Mouse (Mus musculus): ENCODE results near the gene Fgfr2.

Gene Fgfr2

DNA sequence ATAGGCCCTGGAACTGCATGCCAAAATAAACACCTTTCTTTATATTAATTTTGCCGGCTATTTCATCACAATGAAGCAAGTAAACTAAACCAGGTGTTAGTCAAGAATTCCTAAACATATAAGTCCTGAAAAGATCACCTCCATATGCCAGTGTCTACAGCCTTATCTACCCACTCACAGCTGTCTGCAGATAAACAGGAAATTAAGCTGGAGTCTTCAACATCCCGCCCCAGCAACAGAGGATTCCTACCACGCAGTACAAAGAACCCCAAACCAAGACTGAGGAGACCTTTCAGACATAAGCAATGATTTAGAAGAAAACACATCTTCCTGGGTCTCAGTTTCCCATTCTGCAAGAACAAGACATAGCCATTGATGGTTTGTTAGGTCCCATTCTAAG, 235.1 kb downstream of the Fgfr2 start:
- DNase-seq (ENCODE audit: low spot score): no peak

DNA sequence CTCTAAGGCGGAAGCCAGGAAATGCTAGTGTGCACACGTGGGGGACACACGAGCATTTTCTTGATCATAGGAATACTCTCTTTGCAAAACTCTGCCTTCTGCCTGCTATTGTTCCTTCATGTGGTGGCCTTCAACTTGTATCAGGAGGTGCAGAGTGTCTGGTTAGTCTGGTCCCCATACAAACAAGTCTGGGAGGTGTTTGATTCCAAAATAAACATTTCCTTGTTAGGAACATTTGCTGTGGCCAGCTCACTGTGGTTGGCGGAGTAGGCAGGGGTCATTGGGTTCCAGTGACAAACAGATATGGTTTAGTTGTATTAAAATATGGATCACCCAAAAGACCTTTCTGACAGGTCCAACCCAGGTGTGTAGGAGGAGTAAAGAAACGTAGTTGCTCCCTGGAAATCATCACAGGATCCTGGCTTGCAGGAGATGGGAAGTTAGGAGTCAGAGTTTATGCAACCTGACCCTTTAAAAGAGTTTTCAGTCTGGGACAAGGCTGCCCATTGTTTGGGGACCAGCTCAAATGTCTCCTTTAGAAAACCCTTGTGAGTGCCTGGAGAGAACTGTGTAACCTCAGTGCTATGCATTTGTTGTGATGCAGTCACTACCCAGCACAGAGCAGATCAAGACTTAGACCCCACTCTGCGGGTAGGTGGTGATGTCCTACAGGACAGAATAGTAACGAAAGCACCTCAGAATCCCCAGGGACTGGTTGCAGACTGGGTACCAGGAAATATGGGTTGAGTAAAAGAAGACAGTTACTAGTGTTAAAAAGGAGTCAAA, 235.9 kb downstream of the Fgfr2 start:
- no peak for DNase-seq (ENCODE audit: low spot score)

DNA sequence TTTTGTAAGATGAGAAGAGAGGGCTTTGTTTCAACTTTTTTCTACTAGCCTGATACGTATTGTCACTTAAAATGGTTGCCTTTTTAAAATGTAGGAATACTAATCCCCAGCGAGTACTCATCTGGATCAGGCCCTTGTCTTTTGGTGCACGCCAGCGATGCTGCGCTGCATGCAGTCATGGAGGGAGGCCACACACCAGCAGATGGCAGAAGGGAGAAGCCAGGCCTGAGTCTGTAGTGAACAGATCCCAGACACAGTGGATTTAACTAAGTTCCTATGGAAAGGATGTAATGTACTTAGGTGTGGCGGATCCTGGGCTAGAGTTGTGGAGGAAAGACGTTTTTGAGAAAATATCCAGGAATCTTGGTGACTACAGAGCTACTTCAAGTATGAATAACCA, 239.1 kb downstream of the Fgfr2 start:
- DNase-seq (ENCODE audit: low spot score): no peak

DNA sequence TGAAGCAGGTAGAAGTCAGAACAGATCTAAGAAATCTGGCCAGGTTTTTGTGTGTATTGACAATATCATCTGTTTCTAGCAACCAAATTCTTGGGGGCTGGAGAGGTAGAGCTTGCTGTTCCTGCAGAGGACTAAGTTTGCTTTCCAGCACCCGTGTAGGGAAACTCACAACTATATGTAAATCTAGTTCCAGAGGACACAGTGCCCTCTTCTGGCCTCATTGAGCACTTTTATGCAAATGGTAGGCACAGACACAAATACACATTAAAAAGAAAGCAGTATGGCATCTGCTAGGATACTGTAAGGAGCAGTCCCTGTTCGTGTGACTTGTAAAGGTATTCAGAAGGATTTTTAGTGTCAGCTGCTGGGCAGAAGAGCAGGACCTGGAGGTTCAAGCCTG, 240.8 kb downstream of the Fgfr2 start:
- no peak for DNase-seq (ENCODE audit: low spot score)

DNA sequence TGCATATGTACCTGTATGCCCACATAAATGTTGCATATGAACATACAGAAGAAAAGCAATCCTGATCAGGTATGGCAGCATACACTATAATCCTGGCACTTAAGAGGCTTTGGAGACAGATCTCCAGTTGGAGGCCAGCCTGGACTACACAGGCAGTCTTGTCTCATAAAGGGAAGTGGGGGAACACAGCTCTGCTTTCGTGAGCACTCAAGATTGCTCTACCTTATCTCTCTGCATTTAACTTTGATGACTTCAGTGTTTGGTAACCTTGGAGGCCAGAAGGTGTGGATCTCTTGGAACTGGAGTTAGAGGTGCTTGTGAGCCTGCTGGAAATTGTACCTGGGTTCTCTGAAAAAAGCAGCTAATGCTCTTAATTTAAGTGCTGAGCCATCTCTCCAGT, 242.9 kb downstream of the Fgfr2 start:
- no peak for DNase-seq (ENCODE audit: low spot score)

DNA sequence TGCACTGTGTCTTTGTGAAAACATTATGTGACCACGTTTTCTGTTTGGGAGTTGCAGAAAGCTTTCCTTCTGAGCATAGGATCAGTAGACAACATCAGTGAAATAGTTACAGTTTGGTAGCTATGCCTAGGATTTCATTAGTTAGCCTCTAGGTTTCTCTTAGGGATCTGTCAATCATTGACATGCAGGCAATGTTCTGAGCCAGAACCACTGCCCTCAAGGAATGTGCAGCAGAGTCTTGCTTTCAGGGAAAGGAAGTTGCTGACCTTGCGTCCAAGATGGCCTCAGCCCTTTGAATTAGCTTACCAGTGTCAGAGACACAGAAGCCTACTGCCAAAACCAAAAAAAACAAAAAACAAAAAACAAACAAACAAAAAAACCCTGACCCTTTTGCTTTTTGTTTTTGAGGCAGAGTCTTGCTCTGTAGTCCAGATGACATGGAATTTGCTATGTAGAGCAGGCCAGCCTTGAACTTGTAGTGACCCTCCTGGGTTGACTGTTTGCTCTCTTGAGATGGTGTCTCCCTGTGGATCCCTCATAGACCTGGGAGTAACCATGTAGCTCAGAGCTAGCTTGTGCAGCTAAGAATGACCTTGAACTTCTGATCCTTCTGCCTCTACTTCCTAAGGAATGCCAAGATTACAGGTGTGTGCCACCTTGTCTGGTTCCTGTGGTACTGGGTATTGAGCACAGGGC, 247.6 kb downstream of the Fgfr2 start:
- DNase-seq (ENCODE audit: low spot score): no peak

DNA sequence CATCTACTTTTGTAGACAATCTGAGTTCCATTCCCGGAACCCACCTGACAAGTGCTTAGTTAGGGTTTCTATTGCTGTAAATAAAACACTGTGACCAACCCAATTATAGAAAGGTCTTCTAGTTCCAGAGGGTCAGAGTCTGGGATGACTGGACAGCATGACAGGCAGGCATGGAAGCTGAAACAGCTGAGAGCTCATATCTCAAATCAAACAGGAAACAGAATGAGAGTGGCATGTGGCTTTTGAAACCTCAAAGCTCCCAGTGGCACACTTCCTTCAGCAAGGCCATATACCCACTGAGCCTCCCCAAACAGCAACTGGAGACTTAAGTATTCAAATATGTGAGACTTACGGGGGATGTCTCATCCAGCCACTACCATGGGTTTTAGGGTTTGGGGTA, 250.1 kb downstream of the Fgfr2 start:
- no peak for DNase-seq (ENCODE audit: low spot score)

DNA sequence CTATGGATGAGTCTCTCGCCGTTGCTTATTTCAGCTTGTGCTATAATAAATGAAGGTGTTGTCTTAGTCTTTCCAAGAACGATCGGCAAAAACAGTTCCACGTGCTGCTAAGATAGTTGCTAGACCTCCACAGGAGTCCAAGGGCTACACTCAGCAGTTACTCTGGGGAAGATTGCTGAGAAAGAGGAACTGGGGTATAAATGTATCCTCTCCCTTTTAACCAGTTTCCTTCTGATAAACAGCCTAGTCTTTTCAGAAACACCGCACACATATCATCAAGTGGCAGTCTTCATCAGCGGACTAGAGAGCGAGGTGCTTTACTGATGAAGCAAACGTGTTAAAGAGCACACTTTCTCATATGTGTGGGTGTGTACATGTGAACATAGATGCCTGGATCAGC, 256.8 kb downstream of the Fgfr2 start:
- no peak for DNase-seq (ENCODE audit: low spot score)

DNA sequence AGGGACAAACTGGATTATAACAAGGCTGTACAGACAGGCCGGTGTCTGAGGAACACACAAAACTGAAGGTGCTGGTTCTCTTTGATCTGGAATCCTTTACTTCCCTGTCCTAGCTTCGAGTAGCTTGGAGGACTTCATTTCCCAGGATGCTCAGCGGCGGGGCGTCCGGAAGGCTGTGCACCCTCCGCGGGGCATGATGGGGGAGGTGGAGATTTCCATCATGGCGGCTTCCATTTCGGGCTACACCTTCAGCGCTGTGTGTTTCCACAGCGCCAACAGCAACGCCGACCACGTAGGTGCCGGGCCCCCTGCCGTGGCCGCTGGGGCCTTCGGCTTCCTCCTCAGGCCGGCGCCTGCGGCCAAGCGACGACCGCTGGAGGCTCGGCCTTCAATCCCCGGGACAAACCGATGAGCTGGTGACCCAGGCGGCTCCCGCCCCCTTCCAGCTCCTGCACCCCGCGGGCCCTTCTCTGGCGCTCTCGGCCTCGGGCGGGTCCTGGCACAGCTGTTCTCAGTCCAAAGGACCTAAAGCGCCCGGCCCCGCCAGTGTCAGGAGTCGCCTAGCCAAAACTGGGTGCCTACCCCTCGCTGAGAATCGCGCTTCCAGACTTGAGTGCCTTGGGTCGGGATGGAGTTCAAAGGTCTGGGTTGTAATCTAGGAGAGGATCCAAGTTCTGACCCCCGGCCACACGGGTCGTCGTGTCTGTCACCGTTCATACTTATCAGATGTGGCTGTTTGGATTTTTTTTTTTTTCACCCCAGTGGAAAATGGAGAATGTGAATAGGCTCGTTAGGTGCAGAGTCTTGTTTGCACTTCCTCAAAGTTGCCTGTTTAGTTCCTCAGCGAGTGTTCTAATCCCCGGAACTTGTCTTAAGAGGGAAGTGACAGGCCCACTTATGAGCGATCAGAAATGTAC, 263.9 kb downstream of the Fgfr2 start, which contains the start of gene Abraxas2:
Abraxas2 (plus strand) TSS at position 184 of the 917 bp plus-strand sequence.
- DNase-seq (ENCODE audit: low spot score): peak; percentile 88

DNA sequence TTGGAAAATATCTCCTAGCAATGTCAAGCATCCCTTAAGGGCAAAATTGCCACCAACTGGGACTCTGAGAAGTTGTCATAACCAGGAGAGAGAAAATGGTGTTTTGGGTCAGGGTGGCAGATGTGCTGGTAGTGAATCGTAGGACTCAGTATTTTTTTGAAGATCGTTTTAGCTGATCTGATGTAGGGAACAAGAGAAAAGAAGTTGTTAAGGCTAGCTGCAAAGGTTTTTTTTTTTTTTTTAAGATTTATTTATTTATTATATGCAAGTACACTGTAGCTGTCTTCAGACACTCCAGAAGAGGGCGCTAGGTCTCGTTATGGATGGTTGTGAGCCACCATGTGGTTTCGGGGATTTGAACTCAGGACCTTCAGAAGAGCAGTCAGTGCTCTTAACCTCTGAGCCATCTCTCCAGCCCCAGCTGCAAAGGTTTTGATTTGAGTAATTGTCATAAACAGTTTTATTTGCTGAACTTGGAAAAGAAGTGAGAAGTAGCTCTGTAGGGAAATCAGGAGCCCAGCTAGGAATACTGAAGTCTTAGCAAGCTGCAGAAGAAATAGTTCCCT, 265.0 kb downstream of the Fgfr2 start:
- no peak for DNase-seq (ENCODE audit: low spot score)

DNA sequence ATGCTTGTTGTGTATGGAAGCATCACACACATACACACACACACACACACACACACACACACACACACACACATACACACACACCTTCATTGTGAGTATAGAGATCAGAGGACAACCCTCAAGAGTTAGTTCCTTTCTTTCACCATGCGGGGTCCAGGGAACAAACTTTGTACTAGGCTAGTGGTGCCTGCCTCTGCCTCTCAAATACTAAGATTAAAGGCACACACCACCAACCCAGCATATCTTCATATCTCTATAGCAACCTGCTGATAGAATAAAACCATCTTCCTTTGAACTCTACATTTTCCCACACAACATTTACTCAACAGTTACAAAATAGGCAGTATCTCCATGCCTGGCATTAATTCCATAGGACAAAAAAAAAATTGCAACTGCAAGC, 267.1 kb downstream of the Fgfr2 start:
- no peak for DNase-seq (ENCODE audit: low spot score)

DNA sequence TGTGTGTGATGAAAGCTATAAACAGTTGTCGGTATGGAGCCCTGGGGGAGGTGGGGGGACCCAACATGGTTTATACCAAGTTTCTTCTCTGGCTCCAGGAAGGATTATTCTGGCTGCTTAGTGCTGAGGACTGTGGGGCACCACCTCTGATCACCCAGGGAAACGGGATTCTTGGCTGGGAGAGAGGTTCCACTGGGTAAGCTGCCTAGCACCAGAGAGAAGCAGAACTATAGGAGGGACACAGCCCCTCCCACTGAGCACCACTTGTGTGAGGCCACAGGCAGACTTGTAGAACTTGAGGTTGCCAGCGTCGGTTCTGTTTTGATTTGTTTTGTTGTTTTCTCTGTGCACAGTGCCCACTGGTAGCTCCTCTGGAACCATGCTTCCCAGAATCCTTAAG, 269.2 kb downstream of the Fgfr2 start:
- no peak for DNase-seq (ENCODE audit: low spot score)

DNA sequence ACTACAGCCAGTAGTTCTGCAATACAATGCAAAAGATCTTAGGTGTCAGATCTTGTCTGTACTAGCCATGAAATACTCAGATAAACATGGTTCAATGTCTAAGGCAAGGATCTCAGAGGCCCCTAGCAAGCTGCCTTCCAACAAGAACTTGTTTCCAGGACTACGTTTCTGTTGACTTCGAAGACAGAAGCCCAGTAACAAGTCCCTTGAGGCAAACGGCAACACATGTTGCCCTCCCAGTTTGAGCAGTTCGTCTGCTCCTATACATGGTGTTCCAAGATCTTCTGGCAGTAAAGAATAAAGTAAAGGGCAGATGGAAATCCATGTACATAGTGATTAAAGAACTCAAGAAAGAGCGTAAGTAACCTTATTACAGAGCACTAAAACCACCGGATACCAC, 269.8 kb downstream of the Fgfr2 start:
- no peak for DNase-seq (ENCODE audit: low spot score)

DNA sequence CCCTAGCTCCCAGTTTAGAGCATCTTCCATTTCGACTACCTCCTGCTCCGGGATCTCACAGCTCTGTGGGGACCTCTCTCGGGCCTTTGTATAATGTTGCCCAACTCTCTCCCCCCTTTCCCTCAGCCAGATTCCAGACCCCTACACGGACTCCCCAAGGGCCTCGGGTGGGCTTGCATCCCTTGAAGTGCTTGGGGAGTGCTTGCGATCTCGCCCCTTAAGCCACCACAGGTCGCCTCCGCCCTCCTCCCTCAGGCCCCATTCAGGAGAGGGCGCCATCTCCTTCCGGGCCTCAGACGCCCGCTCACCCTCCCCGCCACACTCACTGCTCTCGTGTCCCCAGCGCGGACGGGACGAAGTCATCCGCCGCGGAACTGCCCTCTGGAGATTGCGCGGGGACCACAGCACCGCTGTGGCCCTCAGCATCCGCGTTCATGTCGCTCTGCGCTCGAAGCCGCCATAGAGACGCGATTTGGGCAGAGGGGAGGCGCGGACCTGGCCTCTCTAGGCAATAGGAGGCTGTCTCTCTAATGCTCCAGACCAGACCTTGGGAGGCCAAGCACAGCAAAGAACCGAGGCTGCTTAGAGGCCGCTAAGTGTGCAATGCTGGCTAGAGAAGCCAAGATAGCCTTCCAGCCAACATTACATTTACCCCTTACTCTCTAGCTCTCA, 270.8 kb downstream of the Fgfr2 start, which contains the start of gene Eef1akmt2:
Eef1akmt2 (minus strand) TSS at position 501 of the 672 bp plus-strand sequence.
- peak; percentile 60 for DNase-seq (ENCODE audit: low spot score)

DNA sequence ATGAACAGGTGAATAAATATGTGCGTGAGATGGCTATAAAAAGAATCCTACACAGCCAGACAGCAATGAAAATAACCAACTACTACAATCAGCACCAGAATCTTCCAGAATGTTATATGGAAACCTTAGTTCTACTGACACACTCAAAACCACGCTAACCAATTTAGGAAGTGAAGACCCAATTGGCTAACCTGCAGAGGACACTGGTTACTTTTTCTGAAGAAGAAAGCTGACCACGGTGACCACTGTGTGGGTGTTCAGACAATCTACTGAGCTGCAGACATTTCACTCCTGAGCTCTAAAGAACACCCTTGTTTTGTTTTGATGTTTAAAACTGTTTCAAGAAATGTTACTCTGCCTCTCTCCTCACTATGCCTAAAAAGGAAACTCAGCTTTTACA, 280.0 kb downstream of the Fgfr2 start:
- DNase-seq (ENCODE audit: low spot score): no peak

DNA sequence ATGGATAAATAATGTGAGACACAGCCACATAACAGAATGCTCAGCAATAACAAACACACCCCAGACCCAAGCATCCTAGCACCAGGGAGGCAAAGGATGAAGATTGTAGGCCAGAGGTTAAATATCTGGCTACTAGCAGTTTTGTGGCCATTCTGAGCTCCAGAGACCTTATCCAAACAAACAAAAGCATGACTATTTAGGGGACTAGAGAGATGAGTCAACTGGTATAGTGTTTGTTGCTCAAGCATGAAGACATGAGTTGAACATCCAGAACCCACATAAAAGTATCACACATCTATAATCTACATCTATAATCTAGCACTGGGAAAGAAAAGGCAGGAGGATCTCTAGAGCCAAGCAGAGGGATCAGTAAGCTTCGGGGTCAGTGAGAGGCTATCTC, 280.7 kb downstream of the Fgfr2 start:
- DNase-seq (ENCODE audit: low spot score): no peak

DNA sequence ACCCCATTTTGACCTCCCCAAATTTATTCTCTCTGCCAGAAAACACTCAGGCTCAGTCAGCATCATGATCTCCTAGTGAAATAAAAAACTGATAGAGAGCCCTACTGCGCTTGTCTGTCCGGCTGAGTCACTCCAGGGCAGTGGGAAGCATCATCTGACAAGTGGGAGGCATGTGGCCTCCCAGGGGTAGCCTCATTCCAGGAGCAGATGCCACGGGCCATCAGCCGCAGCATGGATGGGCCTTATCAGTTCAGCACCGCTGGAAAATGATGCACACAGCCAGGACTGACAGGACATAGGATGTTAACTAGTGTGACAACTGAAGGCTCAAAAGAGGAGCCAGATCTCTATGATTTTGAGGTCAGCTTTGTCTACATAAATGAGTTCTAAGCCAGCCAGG, 281.9 kb downstream of the Fgfr2 start:
- DNase-seq (ENCODE audit: low spot score): no peak

DNA sequence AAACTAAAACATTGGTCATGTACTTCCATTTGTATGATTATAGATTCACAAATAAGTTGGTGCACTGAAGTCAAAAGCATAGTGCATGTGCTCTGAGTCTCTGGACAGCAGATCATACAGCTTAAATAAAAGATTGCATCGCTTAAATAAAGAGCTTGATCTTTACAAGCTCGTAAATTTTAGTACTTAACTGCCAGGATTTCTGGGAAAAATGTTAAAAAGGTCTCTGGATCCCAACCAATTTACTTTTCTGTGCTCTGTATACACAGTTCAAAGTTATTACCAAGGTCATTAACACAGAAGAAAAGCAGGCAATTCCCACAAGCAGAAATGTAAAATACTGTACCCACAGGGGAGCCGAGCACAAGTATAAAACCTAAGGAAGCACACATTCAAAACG, 292.2 kb downstream of the Fgfr2 start:
- no peak for DNase-seq (ENCODE audit: low spot score)

DNA sequence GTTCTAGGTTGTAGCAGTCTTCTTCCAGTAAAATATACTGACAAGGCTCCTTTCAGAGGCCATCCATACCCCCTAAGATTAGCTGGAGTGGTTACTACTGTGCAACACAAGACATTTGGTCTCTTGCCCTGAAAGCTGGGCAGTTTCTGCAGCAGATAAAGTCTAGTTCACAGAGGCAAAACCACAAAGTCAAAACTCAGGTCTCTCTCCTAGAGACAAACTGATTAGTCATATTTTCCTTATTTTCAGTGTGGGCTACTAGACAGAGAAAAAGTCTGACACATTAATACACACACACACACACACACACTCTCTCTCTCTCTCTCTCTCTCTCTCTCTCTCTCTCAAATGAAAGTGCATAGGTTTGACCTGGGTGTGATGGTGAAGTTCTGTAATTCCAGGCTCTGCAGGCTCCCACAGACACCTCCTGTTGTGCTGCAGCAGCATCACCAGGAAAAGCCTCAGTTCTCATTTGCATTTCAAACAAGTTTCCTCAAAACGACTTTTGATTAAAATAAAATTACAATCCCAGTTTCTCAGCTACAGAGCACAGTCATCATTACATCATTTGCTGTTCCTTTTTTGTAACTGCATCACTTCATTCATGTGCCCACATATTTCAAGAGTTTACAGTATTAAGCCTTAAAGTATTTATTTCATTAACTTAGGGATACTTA, 298.7 kb downstream of the Fgfr2 start:
- no peak for DNase-seq (ENCODE audit: low spot score)

DNA sequence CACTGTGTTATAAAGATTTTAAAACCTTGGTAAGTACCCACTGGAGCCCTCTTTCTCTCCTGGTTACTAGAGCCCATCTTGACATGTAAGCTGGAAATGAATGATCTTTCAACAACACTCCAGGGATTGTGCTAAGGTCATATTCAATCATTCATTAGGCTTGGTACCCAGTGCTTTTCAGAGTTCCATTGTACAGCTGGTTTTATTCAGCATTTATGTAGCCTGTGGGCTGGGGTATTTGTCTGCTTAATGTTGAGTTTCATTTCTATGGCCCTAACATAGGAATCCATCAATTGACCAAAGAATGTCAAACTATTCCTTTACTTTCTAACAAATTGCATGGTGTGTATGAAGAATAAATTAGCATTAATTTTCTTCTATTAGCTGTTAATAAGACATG, 299.3 kb downstream of the Fgfr2 start:
- DNase-seq (ENCODE audit: low spot score): no peak

DNA sequence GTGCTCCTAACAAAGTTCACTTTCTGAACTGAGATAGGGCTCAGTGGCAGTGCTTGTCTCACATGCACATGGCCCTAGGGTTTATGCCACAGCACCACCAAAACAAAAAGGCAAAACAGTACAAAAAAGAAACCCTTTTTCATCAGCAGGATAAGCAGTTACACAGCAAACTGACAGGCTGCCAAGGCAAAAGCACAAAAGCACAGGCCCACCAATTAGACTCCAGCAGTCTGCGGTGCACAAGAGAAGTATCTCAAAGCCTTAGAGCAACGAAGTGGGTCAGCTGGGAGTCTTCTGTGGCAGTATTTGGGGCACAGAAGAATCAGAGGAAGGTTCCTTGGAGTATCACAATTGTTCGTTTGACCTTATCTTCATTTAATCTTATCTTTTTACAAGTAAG, 302.5 kb downstream of the Fgfr2 start:
- no peak for DNase-seq (ENCODE audit: low spot score)
